Mouse (Mus musculus) intestine, postnatal 0 days (tissue): ENCODE data around the gene Wapl. TPM values are rescaled to one million over a fixed set of nuclear protein-coding genes. Genes with fewer than 3 reads are reported as not detected.

Source experiments
- ATAC-seq: fragments of 200-750 bp; cut with Nextera tagmentation; 2 replicates; pipeline ENCODE4 v1.8.0; 2017; ENCODE audit warnings: mild to moderate bottlenecking, moderate TSS enrichment, moderate library complexity
- H3K27ac ChIP-seq: fragments of 300-500 bp; sonication (generic); 2 replicates; pipeline ENCODE4 v1.5.1; 2014; ENCODE audit warnings: mild to moderate bottlenecking, low read depth, low read length, moderate library complexity
- H3K27me3 ChIP-seq: fragments of 300-500 bp; sonication (generic); replicated peaks from 2 replicates; pipeline ENCODE4 v1.6.1; 2014; ENCODE audit warnings: low read length, mixed read lengths; ENCODE audit not compliant: control insufficient read depth, insufficient read depth
- H3K36me3 ChIP-seq: fragments of 300-500 bp; sonication (generic); 2 replicates; pipeline ENCODE4 v1.6.1; 2014; ENCODE audit warnings: mild to moderate bottlenecking, moderate library complexity; ENCODE audit not compliant: control insufficient read depth, insufficient read depth
- H3K4me1 ChIP-seq: fragments of 300-500 bp; sonication (generic); replicated peaks from 2 replicates; pipeline ENCODE4 v1.6.1; 2014; ENCODE audit warnings: antibody characterized with exemption, low read length, mixed read lengths; ENCODE audit not compliant: control insufficient read depth, insufficient read depth
- H3K4me2 ChIP-seq: fragments of 300-500 bp; sonication (generic); replicated peaks from 2 replicates; pipeline ENCODE4 v1.6.1; 2014; ENCODE audit warnings: low read depth, mild to moderate bottlenecking, moderate library complexity
- H3K4me3 ChIP-seq: fragments of 300-500 bp; sonication (generic); 2 replicates; pipeline ENCODE4 v1.5.1; 2014; ENCODE audit warnings: low read depth, low read length
- H3K9ac ChIP-seq: fragments of 300-500 bp; sonication (generic); 2 replicates; pipeline ENCODE4 v1.6.1; 2014; ENCODE audit warnings: mild to moderate bottlenecking, low read depth, low read length
- H3K9me3 ChIP-seq: fragments of 300-500 bp; sonication (generic); 2 replicates; pipeline ENCODE4 v1.6.1; 2016; ENCODE audit warnings: mixed run types; ENCODE audit not compliant: control insufficient read depth
- CTCF ChIP-seq: sonication (generic); IDR thresholded peaks from 2 replicates; pipeline ENCODE4 v1.5.1; 2016; ENCODE audit warnings: low read depth, mild to moderate bottlenecking, control low read depth, antibody characterized with exemption, moderate library complexity
- WGBS: fragments of 180-500 bp; shearing (Covaris S2); extraction: QIAGEN DNeasy Blood & Tissue Kit; methylation state at CpG from one replicate; pipeline ENCODE4 v1.1.7; 2014; 5-methylcytosine and 5-hydroxymethylcytosine counted together
- polyA plus RNA-seq: library from polyadenylated mRNA; unstranded; fragments of >200 nt; fragmentation: Nextera tagmentation; extraction: Ambion mirVana; gene quantifications from 2 replicates; pipeline ENCODE4 v1.2.1, GENCODE M21; 2015

Gene Wapl
- polyA plus RNA-seq, 1 experiment from 2014 or later: 18.2 TPM

DNA sequence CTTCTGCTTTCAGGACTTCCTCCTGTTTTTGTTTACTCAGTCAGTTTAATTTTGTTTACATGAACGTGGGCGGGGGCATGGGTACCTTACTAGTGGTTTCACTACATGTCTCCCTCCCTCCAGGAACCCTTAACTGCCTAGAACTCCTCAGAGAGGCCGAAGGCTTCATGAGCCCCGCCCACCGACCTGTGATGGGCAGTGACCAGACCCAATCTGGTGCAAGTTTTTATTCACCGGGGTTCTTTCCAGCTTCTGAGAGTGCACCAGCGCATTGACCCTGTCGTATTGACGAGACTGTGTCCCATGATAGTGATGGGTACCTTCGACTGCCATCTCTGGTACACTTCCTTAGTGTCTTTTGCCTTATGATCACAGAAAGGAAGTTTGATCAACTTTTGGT is 94.6 kb downstream of the Wapl start:
- Histone ChIP-seq H3K4me3 (peak overlapping the region; percentile 43), H3K4me2 (peak overlapping the region; percentile 95), H3K4me1 (peaks cover 11% of the 10 kb centered on the region), H3K27ac (no peak overlapping the region), H3K9ac (0 out of 2 replicates have a peak overlapping the region, but pooled peaks have one; percentile 11), H3K9me3 (no peaks in the 10 kb centered on the region), H3K36me3 (no peaks in the 10 kb centered on the region), H3K27me3 (no peaks in the 10 kb centered on the region)
- WGBS: 1% methylated on average over 10 of the region's 10 CpGs
- no peak; the same call in 1 of the 2 replicates for ATAC-seq
- TF ChIP-seq CTCF: no peak

DNA sequence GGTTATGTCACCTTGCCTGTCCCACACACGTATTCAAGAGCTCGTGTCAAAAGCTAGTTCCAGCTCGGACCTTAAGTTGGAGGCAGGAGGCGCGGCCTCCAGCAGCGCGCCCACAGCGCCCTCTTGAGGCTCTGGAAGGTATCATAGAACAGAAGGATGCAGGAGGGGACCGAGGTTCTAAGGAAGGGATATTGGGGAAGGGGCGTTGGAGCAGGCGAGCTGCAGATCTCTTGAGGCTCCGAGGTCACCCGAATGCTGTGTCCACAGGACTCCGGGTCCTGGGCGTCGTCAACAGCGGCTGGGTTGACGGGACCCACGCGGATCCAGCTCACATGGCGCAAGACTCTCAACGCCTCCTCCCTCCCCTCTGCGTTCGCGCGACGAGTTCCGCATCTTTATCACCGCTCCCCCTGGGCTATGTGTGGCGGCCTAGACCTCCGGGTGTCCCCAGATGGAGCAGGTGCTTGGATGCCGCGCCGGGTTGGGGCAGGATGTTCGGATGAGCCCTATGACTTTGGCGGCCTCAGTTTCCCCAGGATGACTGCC is 95.4 kb downstream of the Wapl start:
- peak overlapping the region; percentile 34; the same call in 1 of the 2 replicates for H3K9ac ChIP-seq
- no peaks in the 10 kb centered on the region for H3K27me3 ChIP-seq
- H3K4me3 ChIP-seq: peak overlapping the region; percentile 43
- peak; percentile 31; the same call in 1 of the 2 replicates for ATAC-seq
- no peaks in the 10 kb centered on the region for H3K9me3 ChIP-seq
- peak overlapping the region; percentile 95 for H3K4me2 ChIP-seq
- H3K27ac ChIP-seq: peak overlapping the region; percentile 15; the same call in 1 of the 2 replicates
- H3K4me1 ChIP-seq: peaks cover 10% of the 10 kb centered on the region
- no peaks in the 10 kb centered on the region for H3K36me3 ChIP-seq
- TF ChIP-seq CTCF: peak; percentile 97
- 1% methylated on average over 29 of the region's 36 CpGs for WGBS

- Histone ChIP-seq H3K27me3 (no peaks in the 10 kb centered on the region), H3K36me3 (no peaks in the 10 kb centered on the region), H3K9ac (peak overlapping the region; percentile 34; the same call in 1 of the 2 replicates), H3K9me3 (no peaks in the 10 kb centered on the region), H3K4me3 (peak overlapping the region; percentile 43), H3K4me2 (peak overlapping the region; percentile 95), H3K27ac (peak overlapping the region; percentile 15; the same call in 1 of the 2 replicates), H3K4me1 (peaks cover 10% of the 10 kb centered on the region)
- ATAC-seq: peak; percentile 7; the same call in 1 of the 2 replicates
- 21% methylated on average over 32 of the region's 32 CpGs for WGBS
- no peak for TF ChIP-seq CTCF
Observed at GRCm38 (mm10) chr14:34769567-34770158, 95.9 kb downstream of the Wapl start.

GRCm38 (mm10) chr14:34770467-34770866 is 96.7 kb downstream of the Wapl start:
- Histone ChIP-seq H3K27ac (no peak overlapping the region), H3K9ac (no peak overlapping the region), H3K27me3 (no peaks in the 10 kb centered on the region), H3K4me1 (peaks cover 10% of the 10 kb centered on the region), H3K9me3 (no peaks in the 10 kb centered on the region), H3K36me3 (no peaks in the 10 kb centered on the region), H3K4me3 (no peak overlapping the region), H3K4me2 (no peak overlapping the region)
- ATAC-seq: no peak
- 70% methylated on average over 6 of the region's 6 CpGs for WGBS
- TF ChIP-seq CTCF: no peak

DNA sequence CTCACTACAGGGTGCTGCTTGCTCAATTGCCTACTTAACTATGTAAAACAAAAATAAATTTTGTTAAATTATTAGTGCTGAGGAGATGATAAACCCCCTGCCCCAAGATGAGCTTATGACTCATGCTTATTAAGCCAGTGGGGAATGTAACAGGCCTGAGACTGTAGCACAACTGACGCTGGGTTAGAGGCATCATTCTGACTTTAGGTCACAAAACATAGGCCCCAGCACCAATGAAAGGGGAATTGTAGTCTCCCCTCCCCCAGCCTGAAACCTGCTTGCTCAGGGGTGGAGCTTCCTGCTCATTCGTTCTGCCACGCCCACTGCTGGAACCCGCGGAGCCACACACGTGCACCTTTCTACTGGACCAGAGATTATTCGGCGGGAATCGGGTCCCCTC is 97.9 kb downstream of the Wapl start:
- 33% methylated on average over 9 of the region's 9 CpGs for whole genome bisulfite sequencing
- ATAC-seq: no peak
- H3K9me3 ChIP-seq: 0 out of 2 replicates have a peak, but pooled peaks cover 4% of the 10 kb centered on the region
- H3K4me1 ChIP-seq: peaks cover 10% of the 10 kb centered on the region
- H3K4me3 ChIP-seq: no peak overlapping the region
- H3K27ac ChIP-seq: no peak overlapping the region
- no peaks in the 10 kb centered on the region for H3K27me3 ChIP-seq
- no peak for TF ChIP-seq CTCF
- no peak overlapping the region for H3K4me2 ChIP-seq
- no peak overlapping the region for H3K9ac ChIP-seq
- no peaks in the 10 kb centered on the region for H3K36me3 ChIP-seq

- H3K4me3 ChIP-seq: no peak overlapping the region
- H3K9ac ChIP-seq: no peak overlapping the region
- no peak overlapping the region for H3K27ac ChIP-seq
- H3K9me3 ChIP-seq: 0 out of 2 replicates have a peak, but pooled peaks cover 4% of the 10 kb centered on the region
- H3K36me3 ChIP-seq: no peaks in the 10 kb centered on the region
- H3K4me2 ChIP-seq: no peak overlapping the region
- no peak for ATAC-seq
- no peak for TF ChIP-seq CTCF
- H3K4me1 ChIP-seq: peaks cover 10% of the 10 kb centered on the region
- 72% methylated on average over 7 of the region's 7 CpGs for WGBS
- no peaks in the 10 kb centered on the region for H3K27me3 ChIP-seq
Observed at GRCm38 (mm10) chr14:34772132-34772531, 98.4 kb downstream of the Wapl start.
